Mouse (Mus musculus) stomach, postnatal 0 days (tissue): Measurements from ENCODE around the gene Spata31d1a.

Experiments
- CTCF ChIP-seq: IDR thresholded peaks from 2 replicates; pipeline ENCODE4 v1.5.1; 2016; ENCODE audit warnings: antibody characterized with exemption, low read depth, mild to moderate bottlenecking, moderate library complexity
- EP300 ChIP-seq: optimal IDR thresholded peaks from 2 replicates; pipeline ENCODE3; 2016; ENCODE audit warnings: antibody characterized with exemption

GRCm38 (mm10) chr13:59685236-59685635 is 24.9 kb downstream of the Spata31d1a start:
- no peak for TF ChIP-seq CTCF
- no peak for TF ChIP-seq EP300
